Mouse (Mus musculus) heart, embryonic 11.5 days (tissue): Measurements from ENCODE around the gene Pde10a. TPM values are rescaled to one million over a fixed set of nuclear protein-coding genes. Genes with fewer than 3 reads are reported as not detected.

Experiments used
- ATAC-seq: fragments of 200-750 bp; cut with Nextera tagmentation; replicated peaks from 2 replicates; pipeline ENCODE4 v1.8.0; 2017; ENCODE audit warnings: moderate library complexity; ENCODE audit not compliant: insufficient number of reproducible peaks, low FRiP score, low TSS enrichment
- H3K27ac ChIP-seq: fragments of 300-500 bp; sonication (generic); 2 replicates; pipeline ENCODE4 v1.5.1; 2014; ENCODE audit warnings: mild to moderate bottlenecking, low read depth, low read length
- H3K27me3 ChIP-seq: fragments of 300-500 bp; sonication (generic); 2 replicates; pipeline ENCODE4 v1.6.1; 2014; ENCODE audit warnings: mild to moderate bottlenecking, low read length, mixed read lengths; ENCODE audit not compliant: control insufficient read depth, insufficient read depth
- H3K36me3 ChIP-seq: fragments of 300-500 bp; sonication (generic); 2 replicates; pipeline ENCODE4 v1.6.1; 2014; ENCODE audit warnings: mild to moderate bottlenecking, low read length, moderate library complexity, mixed read lengths; ENCODE audit not compliant: control insufficient read depth, insufficient read depth
- H3K4me1 ChIP-seq: fragments of 300-500 bp; sonication (generic); 2 replicates; pipeline ENCODE4 v1.6.1; 2014; ENCODE audit warnings: low read length; ENCODE audit not compliant: control insufficient read depth, insufficient read depth
- H3K4me2 ChIP-seq: fragments of 300-500 bp; sonication (generic); 2 replicates; pipeline ENCODE4 v1.6.1; 2014; ENCODE audit warnings: mild to moderate bottlenecking, moderate library complexity
- H3K4me3 ChIP-seq: fragments of 300-500 bp; sonication (generic); 2 replicates; pipeline ENCODE4 v1.5.1; 2014; ENCODE audit warnings: low read depth, low read length
- H3K9ac ChIP-seq: fragments of 300-500 bp; sonication (generic); 2 replicates; pipeline ENCODE4 v1.6.1; 2014; ENCODE audit warnings: mild to moderate bottlenecking, low read depth, low read length, moderate library complexity
- H3K9me3 ChIP-seq: fragments of 300-500 bp; sonication (generic); replicated peaks from 2 replicates; pipeline ENCODE4 v1.6.1; 2016; ENCODE audit warnings: low read length; ENCODE audit not compliant: control insufficient read depth
- WGBS: fragments of 180-500 bp; shearing (Covaris S2); extraction: QIAGEN DNeasy Blood & Tissue Kit; methylation state at CpG from one replicate; pipeline ENCODE4 v1.1.7; 2014; ENCODE audit not compliant: insufficient replicate concordance; 5-methylcytosine and 5-hydroxymethylcytosine counted together
- polyA plus RNA-seq: library from polyadenylated mRNA; unstranded; fragments of >200 nt; fragmentation: Nextera tagmentation; extraction: Ambion mirVana; gene quantifications from 2 replicates; pipeline ENCODE4 v1.2.1, GENCODE M21; 2014

Gene Pde10a
- polyA plus RNA-seq, 1 experiment from 2014 or later: 4.1 TPM

DNA sequence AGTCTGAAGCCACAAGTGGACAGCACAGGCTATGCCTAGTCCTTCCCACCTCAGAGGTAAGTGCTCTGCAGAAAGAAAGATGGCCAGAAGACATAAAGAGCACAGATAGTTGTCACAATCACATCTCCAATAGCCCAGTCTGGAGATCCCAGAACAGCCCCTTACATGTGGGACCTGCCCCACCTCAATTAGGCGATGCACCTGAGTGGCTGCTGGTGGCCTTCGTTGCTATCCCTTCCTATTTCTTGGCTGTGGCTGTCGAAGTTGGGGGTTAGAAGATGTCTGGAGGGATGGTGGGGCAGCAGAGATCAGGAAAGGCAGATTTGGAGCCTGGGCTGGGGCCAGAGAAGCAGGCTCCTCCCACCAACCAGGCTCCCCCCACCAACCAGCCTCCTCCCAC is 111.1 kb downstream of the Pde10a start:
- no peaks in the 10 kb centered on the region for H3K27me3 ChIP-seq
- 57% methylated on average over 3 of the region's 3 CpGs for WGBS

DNA sequence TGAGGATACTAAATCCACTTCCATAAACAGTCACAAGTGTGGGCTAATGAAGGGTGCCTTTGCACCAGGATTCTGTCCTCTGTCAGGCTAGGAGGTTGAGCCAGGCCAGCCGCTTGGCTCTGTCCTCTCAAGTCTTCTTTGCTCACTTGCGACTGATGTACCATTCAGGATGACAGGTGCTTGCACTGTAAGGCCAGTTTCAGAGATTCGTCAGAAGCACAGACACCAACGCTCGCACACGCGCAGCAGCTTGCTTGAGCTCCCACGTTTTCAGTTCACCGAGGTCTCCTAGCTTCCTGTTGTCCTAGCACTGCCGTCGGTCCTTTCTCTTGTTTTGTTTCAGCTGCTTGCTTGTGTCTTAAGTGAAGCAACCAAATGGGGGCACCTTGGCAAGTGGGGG is 111.5 kb downstream of the Pde10a start:
- ATAC-seq: no peak
- Histone ChIP-seq H3K4me3 (no peak overlapping the region), H3K36me3 (no peaks in the 10 kb centered on the region), H3K4me1 (no peaks in the 10 kb centered on the region), H3K9ac (no peak overlapping the region), H3K27me3 (no peaks in the 10 kb centered on the region), H3K4me2 (no peak overlapping the region), H3K9me3 (no peaks in the 10 kb centered on the region), H3K27ac (no peak overlapping the region)
- 70% methylated on average over 11 of the region's 11 CpGs for WGBS

More for the DNA sequence above, 111.1 kb downstream of the Pde10a start:
- H3K9ac ChIP-seq: no peak overlapping the region
- H3K4me1 ChIP-seq: no peaks in the 10 kb centered on the region
- no peak overlapping the region for H3K4me3 ChIP-seq
- no peak overlapping the region for H3K27ac ChIP-seq
- H3K4me2 ChIP-seq: no peak overlapping the region
- H3K36me3 ChIP-seq: no peaks in the 10 kb centered on the region
- H3K9me3 ChIP-seq: no peaks in the 10 kb centered on the region
- no peak for ATAC-seq

- H3K4me2 ChIP-seq: no peak overlapping the region
- H3K9me3 ChIP-seq: no peaks in the 10 kb centered on the region
- 61% methylated on average over 4 of the region's 4 CpGs for WGBS
- H3K4me3 ChIP-seq: no peak overlapping the region
- ATAC-seq: no peak
- no peaks in the 10 kb centered on the region for H3K36me3 ChIP-seq
- no peak overlapping the region for H3K27ac ChIP-seq
- no peaks in the 10 kb centered on the region for H3K27me3 ChIP-seq
- no peaks in the 10 kb centered on the region for H3K4me1 ChIP-seq
- no peak overlapping the region for H3K9ac ChIP-seq
These were observed 112.0 kb downstream of the Pde10a start for GRCm38 (mm10) chr17:8637181-8637580.

DNA sequence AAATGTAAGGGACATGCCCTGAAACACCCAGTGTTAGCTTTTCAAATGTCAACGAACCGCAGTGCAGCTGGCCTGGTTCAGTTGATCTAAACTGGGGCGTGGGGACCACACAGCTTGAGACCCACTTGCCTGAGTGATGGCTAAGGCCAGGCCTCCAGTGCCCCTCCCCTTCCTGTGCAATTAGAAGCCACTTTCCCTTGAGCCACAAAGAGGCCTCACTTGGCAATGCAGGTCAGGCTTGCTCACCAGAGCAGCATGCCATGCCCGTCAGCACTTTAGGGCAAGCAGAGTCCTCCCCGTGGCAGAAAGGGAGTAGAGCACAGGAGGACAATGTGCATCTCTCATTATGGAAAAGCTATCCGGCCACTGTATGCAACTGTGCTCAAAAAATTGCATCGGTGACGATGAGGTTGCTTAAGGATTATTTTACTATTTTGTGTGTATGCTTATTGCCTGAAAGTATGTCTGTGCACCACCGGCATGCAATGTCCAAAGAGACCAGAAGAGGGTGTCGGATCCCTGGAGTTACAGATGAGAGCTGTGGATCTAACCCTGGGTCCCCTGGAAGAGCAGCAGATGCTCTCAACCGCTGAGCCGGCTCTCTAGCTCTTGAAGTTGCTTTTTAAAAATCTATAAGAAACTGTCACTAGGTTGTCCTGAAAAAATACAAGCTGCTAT is 114.7 kb downstream of the Pde10a start:
- no peaks in the 10 kb centered on the region for H3K4me1 ChIP-seq
- H3K9me3 ChIP-seq: no peaks in the 10 kb centered on the region
- whole genome bisulfite sequencing: 80% methylated on average over 12 of the region's 12 CpGs
- H3K9ac ChIP-seq: no peak overlapping the region
- H3K4me3 ChIP-seq: no peak overlapping the region
- H3K27ac ChIP-seq: no peak overlapping the region
- no peak overlapping the region for H3K4me2 ChIP-seq
- H3K27me3 ChIP-seq: no peaks in the 10 kb centered on the region
- no peaks in the 10 kb centered on the region for H3K36me3 ChIP-seq
- ATAC-seq: no peak

DNA sequence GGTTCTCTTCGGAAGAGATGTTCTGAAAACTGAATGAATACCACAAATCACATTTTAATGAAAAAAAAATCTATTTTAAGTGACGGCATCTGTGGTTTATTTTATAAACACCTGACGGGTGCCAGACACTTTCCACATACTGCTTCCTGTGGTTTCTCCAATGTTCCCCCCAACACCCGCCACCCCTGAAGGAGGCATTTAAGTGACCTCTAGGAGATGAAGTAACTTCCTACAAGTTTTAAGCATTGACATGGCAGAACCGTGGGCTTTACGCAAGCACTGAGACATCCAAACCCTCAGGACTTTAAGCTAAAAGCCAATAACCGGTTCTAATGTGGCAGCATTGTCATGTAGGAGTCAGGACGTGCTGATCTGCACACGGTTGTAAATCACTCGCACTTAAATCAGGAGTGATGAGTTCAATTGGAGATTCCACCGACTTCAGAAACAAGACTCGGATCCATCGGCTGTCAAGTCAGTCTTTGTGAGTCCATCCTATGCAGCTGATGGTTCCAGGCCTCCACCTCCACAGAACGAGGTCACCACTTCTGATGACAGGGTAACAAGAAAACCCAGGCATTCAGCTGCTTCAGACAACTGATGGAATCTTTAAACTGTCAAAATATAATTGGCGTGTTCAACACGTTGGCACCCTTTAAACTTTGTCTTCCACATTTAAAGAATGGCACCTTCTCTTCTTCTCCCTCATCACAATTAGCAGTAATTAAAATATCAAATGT is 115.7 kb downstream of the Pde10a start:
- ATAC-seq: no peak
- 76% methylated on average over 16 of the region's 16 CpGs for WGBS
- Histone ChIP-seq H3K4me1 (no peaks in the 10 kb centered on the region), H3K27ac (no peak overlapping the region), H3K9me3 (no peaks in the 10 kb centered on the region), H3K27me3 (no peaks in the 10 kb centered on the region), H3K9ac (no peak overlapping the region), H3K4me3 (no peak overlapping the region), H3K4me2 (no peak overlapping the region), H3K36me3 (no peaks in the 10 kb centered on the region)

DNA sequence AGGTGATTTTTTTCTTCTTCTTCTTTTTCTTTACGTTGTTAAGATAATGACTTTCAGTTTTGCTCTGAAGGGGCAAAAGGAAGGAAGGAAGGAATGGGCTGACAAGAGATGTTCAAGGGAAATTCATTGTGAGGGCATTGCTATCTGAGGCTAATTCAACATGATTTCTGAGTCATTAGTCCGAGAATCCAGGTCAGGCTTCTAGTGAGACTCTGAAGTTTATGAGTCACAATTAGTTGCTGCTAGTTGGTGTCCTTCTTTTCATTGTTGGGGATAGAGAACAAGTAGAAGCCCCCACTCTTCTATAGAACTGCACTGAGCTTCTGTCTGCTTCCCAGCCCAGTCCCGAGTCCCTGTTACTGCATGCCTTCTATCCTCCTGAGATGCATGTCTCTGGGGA is 116.3 kb downstream of the Pde10a start:
- Histone ChIP-seq H3K27me3 (no peaks in the 10 kb centered on the region), H3K4me1 (no peaks in the 10 kb centered on the region), H3K4me3 (no peak overlapping the region), H3K9ac (no peak overlapping the region), H3K36me3 (no peaks in the 10 kb centered on the region), H3K9me3 (no peaks in the 10 kb centered on the region), H3K27ac (no peak overlapping the region), H3K4me2 (no peak overlapping the region)
- 56% methylated on average over 3 of the region's 3 CpGs for WGBS
- no peak for ATAC-seq

- no peak for ATAC-seq
- WGBS: 67% methylated on average over 3 of the region's 3 CpGs
- H3K4me1 ChIP-seq: no peaks in the 10 kb centered on the region
- no peaks in the 10 kb centered on the region for H3K27me3 ChIP-seq
- H3K4me2 ChIP-seq: no peak overlapping the region
- H3K9ac ChIP-seq: no peak overlapping the region
- no peak overlapping the region for H3K4me3 ChIP-seq
- H3K9me3 ChIP-seq: no peaks in the 10 kb centered on the region
- H3K36me3 ChIP-seq: no peaks in the 10 kb centered on the region
- H3K27ac ChIP-seq: no peak overlapping the region
These were observed 117.2 kb downstream of the Pde10a start for GRCm38 (mm10) chr17:8642356-8642755.

- no peaks in the 10 kb centered on the region for H3K4me1 ChIP-seq
- WGBS: 68% methylated on average over 8 of the region's 8 CpGs
- no peaks in the 10 kb centered on the region for H3K9me3 ChIP-seq
- no peak overlapping the region for H3K4me2 ChIP-seq
- H3K9ac ChIP-seq: no peak overlapping the region
- no peaks in the 10 kb centered on the region for H3K27me3 ChIP-seq
- H3K27ac ChIP-seq: no peak overlapping the region
- H3K36me3 ChIP-seq: no peaks in the 10 kb centered on the region
- H3K4me3 ChIP-seq: no peak overlapping the region
- no peak for ATAC-seq
These were observed 122.2 kb downstream of the Pde10a start for GRCm38 (mm10) chr17:8647372-8647871.
